9 mouse cellular contexts compared by ENCODE assay signal in genomic region chr2:5137500-5138286, GRCm38 (mm10). TPM values are rescaled to one million over a fixed set of nuclear protein-coding genes. Genes with fewer than 3 reads are reported as not detected.
DNase-seq lines count a peak whose midpoint lies in the region; ATAC-seq and TF ChIP-seq lines count a peak whose summit lies in the region.
"Had no signal": no experiment of that assay in that cellular context is flagged by ENCODE, and none has a peak within 500 bp of the region (broad histone marks: within the 10 kb centered on the region; RNA-seq: fewer than 3 reads in every experiment).

Gene Ccdc3, plus strand, starts transcription at chr2:5137776.

- no peaks in the 10 kb centered on the region for H3K9me3 ChIP-seq in intestine, embryonic 14.5 days (ENCODE audit: control insufficient read depth, low read length)
- no peaks in the 10 kb centered on the region for H3K9me3 ChIP-seq in limb, embryonic 14.5 days (ENCODE audit: control insufficient read depth, low read length)

- H3K4me1 ChIP-seq in intestine, embryonic 14.5 days (replicated peaks; ENCODE audit: control insufficient read depth, insufficient read depth, low read length), result no peaks in the 10 kb centered on the region
- H3K4me1 ChIP-seq in limb, embryonic 14.5 days (ENCODE audit: control insufficient read depth, insufficient read depth, low read length), result peaks cover 5% of the 10 kb centered on the region

- peak within 1 kb of the TSS; percentile 52 for H3K4me3 ChIP-seq in intestine, embryonic 14.5 days (ENCODE audit: low read depth, low read length)
- peak within 1 kb of the TSS; percentile 51 for H3K4me3 ChIP-seq in limb, embryonic 14.5 days (replicated peaks; ENCODE audit: low read length)

- no peak within 1 kb of the TSS for H3K27ac ChIP-seq in intestine, embryonic 14.5 days (ENCODE audit: low read depth)
- H3K27ac ChIP-seq in limb, embryonic 14.5 days (replicated peaks; ENCODE audit: low read depth, low read length), result no peak within 1 kb of the TSS

- H3K36me3 ChIP-seq in intestine, embryonic 14.5 days (ENCODE audit: control insufficient read depth, insufficient read depth, low read length), result no peaks in the 10 kb centered on the region
- H3K36me3 ChIP-seq in limb, embryonic 14.5 days (ENCODE audit: control insufficient read depth, insufficient read depth, low read length), result no peaks in the 10 kb centered on the region

- peak; percentile 9 to 12 for DNase-seq in cerebellum, postnatal 25 days
- DNase-seq in cerebellum, postnatal 4 days (ENCODE audit: low spot score in 2 of 2), result no peak
- DNase-seq in adrenal gland, postnatal 10 days, result peak; percentile 68
- peak; percentile 34 for DNase-seq in gastrocnemius, postnatal 10 days
- DNase-seq in intestine, embryonic 14.5 days (ENCODE audit: low spot score), result peak; percentile 74
- DNase-seq in limb, embryonic 14.5 days (ENCODE audit: low spot score), result no peak
- DNase-seq in neural tube, embryonic 10.5 days (ENCODE audit: extremely low spot score, low spot score), result peak; percentile 65
- DNase-seq in cerebellum, adult 11 months, result no peak

- peak within 1 kb of the TSS; percentile 54 for H3K9ac ChIP-seq in intestine, embryonic 14.5 days (ENCODE audit: low read length)
- peak within 1 kb of the TSS; percentile 53 for H3K9ac ChIP-seq in limb, embryonic 14.5 days (ENCODE audit: low read depth, low read length, severe bottlenecking)

- TF ChIP-seq POLR2A in limb, embryonic 14.5 days (IDR thresholded peaks at IDR 0.05; ENCODE audit: borderline replicate concordance, extremely low read depth, insufficient read depth, insufficient read length), result no peak

- ATAC-seq in intestine, embryonic 14.5 days (replicated peaks; ENCODE audit: low FRiP score, low TSS enrichment, low read depth), result peak; percentile 51; the same call in 1 of the 2 replicates
- ATAC-seq in limb, embryonic 14.5 days (ENCODE audit: low FRiP score, low read depth), result peak; percentile 57

- peaks cover 29% of the 10 kb centered on the region for H3K27me3 ChIP-seq in intestine, embryonic 14.5 days (replicated peaks; ENCODE audit: control insufficient read depth, insufficient read depth, low read length)
- H3K27me3 ChIP-seq in limb, embryonic 14.5 days (ENCODE audit: control insufficient read depth, insufficient read depth, low read length), result peaks cover 31% of the 10 kb centered on the region

- WGBS in intestine, embryonic 14.5 days, result under 1% methylated on average over 78 of the region's 78 CpGs
- under 1% methylated on average over 75 of the region's 78 CpGs for WGBS in limb, embryonic 14.5 days

- H3K4me2 ChIP-seq in intestine, embryonic 14.5 days (ENCODE audit: low read length), result peak within 1 kb of the TSS; percentile 86
- H3K4me2 ChIP-seq in limb, embryonic 14.5 days (replicated peaks; ENCODE audit: low read depth, low read length, severe bottlenecking), result peak within 1 kb of the TSS; percentile 85

RNA-seq across cellular contexts. Expression of gene Ccdc3, which starts in this region (rescaled TPM):
- total RNA-seq in adrenal gland, postnatal 10 days (2021), result 10 to 100 TPM; 22.1 to 22.8 TPM
- 1 to 10 TPM; 6.7 to 8.6 TPM for total RNA-seq in gastrocnemius, postnatal 10 days (2021)
- polyA plus RNA-seq in intestine, embryonic 14.5 days (2014; fragmentation: Nextera tagmentation; extraction: Ambion mirVana), result 10.2 and 11.0 TPM in 2 replicates
- polyA plus RNA-seq in limb, embryonic 14.5 days (2012; rRNA removed), result 11.5 and 12.8 TPM in 2 replicates
- 15.4 and 16.0 TPM in 2 replicates for polyA plus RNA-seq in limb, embryonic 14.5 days (2014; fragmentation: Nextera tagmentation; extraction: Ambion mirVana)
- total RNA-seq: hematopoietic stem cell, adult 5-6 weeks had no signal

Comparison
In these comparisons a context has a peak if more than half of its experiments do, and no peak if none do; other contexts are left out.
1. DNase-seq: peak in cerebellum, postnatal 25 days (2 of 2), adrenal gland, postnatal 10 days (single experiment), gastrocnemius, postnatal 10 days (single experiment), intestine, embryonic 14.5 days (single experiment) and neural tube, embryonic 10.5 days (single experiment); none in cerebellum, postnatal 4 days (0 of 2), limb, embryonic 14.5 days (single experiment) and cerebellum, adult 11 months (single experiment).